Mouse (Mus musculus) stomach, postnatal 0 days (tissue): ENCODE results near the gene Srpr.

Experiments
- CTCF ChIP-seq: IDR thresholded peaks from 2 replicates; pipeline ENCODE4 v1.5.1; 2016; ENCODE audit warnings: antibody characterized with exemption, low read depth, mild to moderate bottlenecking, moderate library complexity
- EP300 ChIP-seq: optimal IDR thresholded peaks from 2 replicates; pipeline ENCODE3; 2016; ENCODE audit warnings: antibody characterized with exemption

- TF ChIP-seq CTCF (no peak), EP300 (no peak)
Measured at GRCm38 (mm10) chr9:35200529-35201060, 620 bp downstream of the Srpr start.
